Mouse (Mus musculus) frontal cortex, adult 2 months (tissue): ENCODE results near the gene Ptpdc1. TPM values are rescaled to one million over a fixed set of nuclear protein-coding genes. Genes with fewer than 3 reads are reported as not detected.
A peak's percentile ranks its signal among the peaks of the same experiment; 100 is the strongest.

Experiments used
- DNase-seq, 2 experiments: peaks; one replicate each; pipeline ENCODE4 v3.0.0; 2022; ENCODE audit warnings: low spot score in 1 of 2; ENCODE audit errors: extremely low spot score in 1 of 2
- polyA plus RNA-seq: library from polyadenylated mRNA; depleted of rRNA; stranded (reverse); fragments of >200 nt; gene quantifications from 2 replicates; pipeline ENCODE4 v1.2.3, GENCODE M21; 2012; rRNA removed

Ptpdc1 gene
- polyA plus RNA-seq, 1 experiment, result 24.0 TPM

GRCm38 (mm10) chr13:48553511-48553910, 72.0 kb downstream of the Ptpdc1 start:
- DNase-seq, result no peak

DNA sequence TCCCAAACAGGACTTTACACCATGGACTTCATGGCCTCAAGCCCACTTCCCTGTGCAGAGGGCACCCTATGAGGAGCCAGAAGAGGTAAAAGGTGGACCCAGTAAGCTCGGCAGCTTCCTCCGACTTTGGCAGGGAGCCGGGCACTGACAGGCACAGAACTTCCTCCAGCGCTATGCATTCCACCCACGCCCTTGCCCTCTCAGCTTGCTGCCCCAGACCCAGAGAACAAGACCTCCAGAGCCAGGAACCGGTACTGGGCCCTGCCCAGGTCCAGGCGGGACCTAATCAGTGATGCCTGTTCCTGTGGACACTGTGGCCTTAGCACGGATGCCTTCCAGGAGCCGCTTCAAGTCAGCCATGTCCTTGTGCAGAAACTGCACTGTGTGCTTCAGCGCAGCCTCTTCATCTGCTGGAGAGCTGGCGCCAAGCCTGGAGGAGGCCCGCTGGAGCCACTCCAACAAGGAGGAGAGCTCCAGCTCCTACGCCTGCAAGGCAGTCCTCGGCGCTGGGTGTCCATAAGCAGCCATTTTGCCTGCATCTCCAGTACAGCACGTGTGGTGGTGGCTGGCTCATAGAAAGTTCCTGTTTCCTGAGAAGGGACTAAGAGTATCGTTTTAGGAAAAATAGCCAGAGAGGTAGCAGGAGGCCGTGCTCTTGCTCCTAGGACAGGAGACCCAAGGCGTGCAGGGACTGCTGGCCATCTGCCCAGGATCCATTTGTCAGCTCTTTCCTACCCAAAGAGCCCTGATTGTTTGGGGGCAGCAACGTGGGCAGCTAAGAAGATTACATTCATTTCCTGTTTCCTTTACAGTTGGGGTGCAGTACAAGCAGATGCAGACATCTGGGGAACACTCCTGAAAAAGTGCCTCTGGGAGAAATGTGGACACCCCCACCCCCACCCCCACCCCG, 73.0 kb downstream of the Ptpdc1 start:
- peak; percentile 88 to 95 for DNase-seq

- no peak for DNase-seq
Measured at GRCm38 (mm10) chr13:48548296-48548695, 77.2 kb downstream of the Ptpdc1 start.

GRCm38 (mm10) chr13:48547623-48548022, 77.8 kb downstream of the Ptpdc1 start:
- DNase-seq, result no peak

DNA sequence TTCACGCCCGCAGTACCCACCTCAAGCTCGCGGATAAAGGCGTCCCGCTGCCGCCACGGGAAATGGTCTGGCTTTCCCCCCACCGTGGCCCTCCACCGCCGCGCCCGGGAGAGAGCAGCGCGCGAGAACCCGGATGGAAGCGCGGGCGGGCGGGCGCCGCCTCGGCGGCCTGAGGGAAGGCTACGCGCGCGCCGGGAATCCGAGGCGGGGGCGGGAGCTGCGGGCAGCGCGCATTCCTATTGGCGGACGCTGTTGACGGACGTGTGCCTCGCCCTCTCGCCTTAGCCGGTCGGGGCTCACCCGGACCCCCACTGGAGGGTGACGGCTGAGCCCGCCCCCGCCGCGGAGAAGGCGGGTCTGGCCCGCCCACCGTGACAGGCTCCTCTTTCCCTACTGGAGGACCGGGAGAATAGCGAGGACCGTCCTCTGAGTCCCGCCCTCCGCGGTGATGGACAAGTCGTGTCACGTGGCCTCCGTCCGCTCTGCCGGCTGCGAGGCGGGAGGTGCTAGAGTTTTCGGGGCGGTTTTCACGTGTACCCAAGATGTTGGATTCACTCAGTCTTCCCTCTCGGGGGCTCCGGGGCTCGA, 79.0 kb downstream of the Ptpdc1 start:
- peak; percentile 99 for DNase-seq

DNA sequence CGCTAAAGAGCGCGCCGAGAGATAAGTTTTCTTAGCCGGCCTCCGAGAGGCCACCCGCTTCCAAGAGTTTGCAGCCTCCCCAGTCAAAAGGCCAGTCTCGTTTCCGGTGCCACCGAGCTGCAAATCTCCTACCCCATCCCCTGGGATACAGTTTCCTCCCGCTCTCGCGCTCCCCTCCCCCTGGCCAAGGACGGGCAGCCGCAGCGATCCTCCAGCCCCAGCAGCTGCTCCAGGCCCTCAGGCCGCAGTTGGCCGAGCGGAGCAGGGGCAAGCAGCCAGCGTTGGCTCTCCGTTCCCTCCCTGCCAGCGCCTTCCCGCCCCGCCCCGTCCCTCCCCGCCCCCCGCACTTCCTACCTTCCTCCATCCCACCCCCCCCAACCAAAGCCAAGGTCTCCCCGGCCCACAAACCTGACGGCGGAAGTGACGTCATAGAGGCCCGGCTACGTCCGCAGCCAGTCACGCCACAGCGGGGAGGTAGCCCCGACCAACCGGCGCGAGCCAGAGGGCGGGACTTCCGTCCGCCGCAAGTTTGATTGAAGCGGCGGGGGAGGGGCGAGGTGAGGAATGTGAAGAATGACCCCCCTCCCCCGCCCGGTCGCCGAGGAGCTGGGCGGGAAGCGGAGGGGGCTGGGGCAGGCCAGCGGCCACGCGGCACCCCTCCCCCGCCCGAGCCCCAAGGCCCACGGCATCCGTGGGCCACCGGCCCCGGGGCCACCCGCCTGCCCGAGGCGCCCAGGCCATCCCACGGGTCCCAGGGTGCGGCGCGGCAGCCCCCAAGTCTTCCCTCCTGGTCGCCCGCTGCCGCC, 79.8 kb downstream of the Ptpdc1 start:
- peak; percentile 91 to 96 for DNase-seq

DNA sequence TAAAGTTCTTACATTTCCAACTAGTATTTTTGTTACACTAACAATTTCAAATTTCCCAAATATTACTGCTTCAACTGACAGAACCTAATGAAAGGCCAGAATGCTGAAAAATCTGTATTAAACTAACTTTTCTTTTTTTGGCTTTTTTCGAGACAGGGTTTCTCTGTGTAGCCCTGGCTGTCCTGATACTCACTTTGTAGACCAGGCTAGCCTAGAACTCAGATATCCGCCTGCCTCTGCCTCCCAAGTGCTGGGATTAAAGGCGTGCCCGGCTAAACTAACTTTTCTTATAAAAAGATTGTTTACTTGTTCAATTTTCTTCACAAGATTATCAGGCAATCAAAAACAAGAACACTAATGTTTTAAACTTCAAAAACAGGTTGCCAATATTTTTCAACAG, 80.6 kb downstream of the Ptpdc1 start:
- no peak for DNase-seq

GRCm38 (mm10) chr13:48544391-48544790, 81.1 kb downstream of the Ptpdc1 start:
- DNase-seq, result no peak

DNA sequence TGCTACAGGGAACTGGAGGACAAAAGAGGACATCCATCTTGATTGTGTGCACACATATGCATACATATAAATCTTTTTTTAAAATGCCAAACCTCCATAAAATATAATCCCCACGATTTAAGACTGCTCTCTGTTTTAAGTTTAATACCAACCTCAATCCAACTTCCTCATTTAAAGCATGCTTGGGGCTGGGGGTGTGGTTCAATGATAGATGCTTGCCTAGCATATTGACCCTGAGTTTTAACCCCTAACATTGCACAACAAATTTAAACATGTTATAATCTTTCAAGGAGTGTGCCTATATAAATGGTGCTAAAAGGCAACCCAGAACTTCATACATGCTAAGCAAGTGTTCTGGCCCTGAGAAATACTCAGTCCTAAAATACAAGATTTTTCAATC, 85.0 kb downstream of the Ptpdc1 start:
- no peak for DNase-seq

- DNase-seq, result no peak
Measured at GRCm38 (mm10) chr13:48533441-48533840, 92.0 kb downstream of the Ptpdc1 start.

- no peak for DNase-seq
Measured at GRCm38 (mm10) chr13:48531448-48531847, 94.0 kb downstream of the Ptpdc1 start.

DNA sequence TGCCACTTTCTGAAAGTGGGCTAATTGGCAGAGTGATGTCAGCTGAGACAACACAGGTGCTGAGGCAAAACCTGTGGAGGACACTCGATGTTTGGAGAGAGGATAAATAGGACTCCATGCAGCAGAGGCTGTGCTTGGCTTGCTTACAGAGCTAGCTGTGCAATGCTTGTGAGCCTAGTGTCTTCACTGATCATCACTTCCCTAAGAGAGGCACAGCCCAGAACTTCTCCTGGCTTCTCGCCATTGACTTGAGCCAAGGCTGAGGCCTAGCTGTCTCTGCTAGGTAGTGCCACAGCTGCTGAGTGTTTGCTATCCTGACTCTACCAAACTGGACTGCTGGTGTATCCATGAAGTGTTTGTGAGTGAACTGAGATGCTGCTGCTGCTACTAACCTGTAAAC, 94.8 kb downstream of the Ptpdc1 start:
- DNase-seq, result no peak

GRCm38 (mm10) chr13:48529028-48529427, 96.4 kb downstream of the Ptpdc1 start:
- no peak for DNase-seq

DNA sequence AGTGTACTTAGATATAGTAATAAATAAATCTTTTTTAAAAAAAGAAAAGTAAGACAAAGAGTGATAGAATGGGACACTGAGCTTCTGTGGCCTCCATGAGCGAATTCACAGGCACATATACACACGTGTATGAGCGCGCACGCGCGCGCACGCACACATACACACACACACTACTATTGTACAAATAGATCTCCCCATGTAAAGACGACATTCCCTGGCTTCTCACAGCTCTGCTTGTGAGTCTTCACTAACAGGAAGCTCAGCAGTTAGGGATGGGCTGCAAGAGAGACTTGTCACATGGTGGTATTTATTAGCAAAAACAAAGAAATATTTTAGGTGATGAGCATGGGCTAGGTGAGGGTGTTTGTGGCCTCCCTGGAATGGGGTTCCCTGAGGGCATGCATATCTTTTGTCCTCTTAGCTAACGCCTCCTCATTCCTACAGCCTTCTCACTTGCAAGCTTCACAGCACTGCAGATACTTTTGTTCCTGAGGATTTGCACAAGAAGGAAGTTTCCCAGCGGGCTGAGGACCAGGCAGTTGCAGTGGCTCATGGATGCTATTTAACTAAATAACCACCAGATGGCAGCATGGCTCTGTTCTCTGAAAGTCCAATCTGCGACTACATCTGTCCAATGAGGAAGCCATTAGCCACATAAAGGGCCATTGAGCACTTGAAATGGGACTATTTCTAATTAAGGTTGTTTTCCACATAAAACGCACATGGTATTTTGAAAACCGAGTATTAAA, 97.2 kb downstream of the Ptpdc1 start:
- peak in 1 of 2 experiments; percentile 91 for DNase-seq

Other genes with a start within 250 kb of the Ptpdc1 start
- gene Zfp169, start 112.2 kb downstream of the Ptpdc1 start, polyA plus RNA-seq, result 12.0 and 13.3 TPM in 2 replicates
- gene A830005F24Rik, start 112.1 kb downstream of the Ptpdc1 start, polyA plus RNA-seq, result 0.80 and 1.5 TPM in 2 replicates
- gene Barx1, start 37.3 kb upstream of the Ptpdc1 start, polyA plus RNA-seq, result not detected in 2 replicates
- 23.2 and 25.1 TPM in 2 replicates for gene Phf2, start 245.5 kb upstream of the Ptpdc1 start, polyA plus RNA-seq